Mouse (Mus musculus): ENCODE measurements around the gene Shq1.
A peak's percentile ranks its signal among the peaks of the same experiment; 100 is the strongest.

The Shq1 gene

GRCm38 (mm10) chr6:100670880-100671344, at the start of gene Shq1:
Shq1 (minus strand) TSS chr6:100671157.
- peak; percentile 92 for DNase-seq

- DNase-seq: no peak
Observed at GRCm38 (mm10) chr6:100720098-100720501, 49.1 kb upstream of the Shq1 start.

- no peak for DNase-seq
Observed at GRCm38 (mm10) chr6:100716817-100717216, 45.9 kb upstream of the Shq1 start.

GRCm38 (mm10) chr6:100716152-100716551, 45.2 kb upstream of the Shq1 start:
- DNase-seq: no peak

GRCm38 (mm10) chr6:100715296-100715828, 44.4 kb upstream of the Shq1 start:
- no peak for DNase-seq

- DNase-seq: no peak
Observed at GRCm38 (mm10) chr6:100710866-100711265, 39.9 kb upstream of the Shq1 start.

- peak; percentile 13 for DNase-seq
Observed at GRCm38 (mm10) chr6:100710170-100710569, 39.2 kb upstream of the Shq1 start.

- peak; percentile 8 for DNase-seq
Observed at GRCm38 (mm10) chr6:100709483-100709882, 38.5 kb upstream of the Shq1 start.

GRCm38 (mm10) chr6:100708996-100709395, 38.0 kb upstream of the Shq1 start:
- DNase-seq: no peak

GRCm38 (mm10) chr6:100708248-100708647, 37.3 kb upstream of the Shq1 start:
- no peak for DNase-seq

- DNase-seq: no peak
Observed at GRCm38 (mm10) chr6:100707557-100707956, 36.6 kb upstream of the Shq1 start.

- DNase-seq: no peak
Observed at GRCm38 (mm10) chr6:100706861-100707260, 35.9 kb upstream of the Shq1 start.

GRCm38 (mm10) chr6:100705366-100705811, 34.4 kb upstream of the Shq1 start:
- no peak for DNase-seq

GRCm38 (mm10) chr6:100704574-100705365, 33.8 kb upstream of the Shq1 start, which contains the start of gene Gxylt2:
Gxylt2 (plus strand) TSS chr6:100704734.
- DNase-seq: no peak

GRCm38 (mm10) chr6:100704197-100704573, 33.2 kb upstream of the Shq1 start:
- no peak for DNase-seq

GRCm38 (mm10) chr6:100700774-100701173, 29.8 kb upstream of the Shq1 start:
- DNase-seq: no peak

- no peak for DNase-seq
Observed at GRCm38 (mm10) chr6:100699986-100700385, 29.0 kb upstream of the Shq1 start.

- no peak for DNase-seq
Observed at GRCm38 (mm10) chr6:100686341-100686740, 15.4 kb upstream of the Shq1 start.

- DNase-seq: no peak
Observed at GRCm38 (mm10) chr6:100678636-100679035, 7.7 kb upstream of the Shq1 start.

GRCm38 (mm10) chr6:100676461-100676860, 5.5 kb upstream of the Shq1 start:
- no peak for DNase-seq

GRCm38 (mm10) chr6:100674974-100675373, 4.0 kb upstream of the Shq1 start:
- no peak for DNase-seq

- DNase-seq: no peak
Observed at GRCm38 (mm10) chr6:100671401-100671800, 444 bp upstream of the Shq1 start.

GRCm38 (mm10) chr6:100670370-100670841, 551 bp downstream of the Shq1 start:
- peak; percentile 51 for DNase-seq

GRCm38 (mm10) chr6:100668858-100669257, 2.1 kb downstream of the Shq1 start:
- no peak for DNase-seq

All from thymus, postnatal 14 days (tissue).